Mouse (Mus musculus): ENCODE measurements around the gene Runx1.

Gene Runx1

GRCm38 (mm10) chr16:92825908-92826650 is at the start of gene Runx1:
Runx1 (minus strand) TSS chr16:92826149.
- in situ Hi-C loops (cut with MboI, MseI) = loop anchor here (5.0 to 10.0 kb wide), 2 partner anchors 36 to 131 kb away; no protein-coding TSS in a partner anchor

GRCm38 (mm10) chr16:92874015-92874414 is 48.1 kb upstream of the Runx1 start:
- in situ Hi-C loops (cut with MboI, MseI) = no loop called here

GRCm38 (mm10) chr16:92871728-92872127 is 45.8 kb upstream of the Runx1 start:
- in situ Hi-C loops (cut with MboI, MseI) = no loop called here

GRCm38 (mm10) chr16:92868550-92868949 is 42.6 kb upstream of the Runx1 start:
- in situ Hi-C loops (cut with MboI, MseI) = loop anchor here (5.0 kb wide), 1 partner anchor 171 kb away; no protein-coding TSS in a partner anchor

- in situ Hi-C loops (cut with MboI, MseI) = loop anchor here (5.0 kb wide), 1 partner anchor 170 kb away; no protein-coding TSS in a partner anchor
These were observed 41.4 kb upstream of the Runx1 start for GRCm38 (mm10) chr16:92867261-92867935.

- in situ Hi-C loops (cut with MboI, MseI) = loop anchor here (5.0 kb wide), 1 partner anchor 168 kb away; no protein-coding TSS in a partner anchor
These were observed 39.4 kb upstream of the Runx1 start for GRCm38 (mm10) chr16:92865314-92865713.

- in situ Hi-C loops (cut with MboI, MseI) = loop anchor here (5.0 kb wide), 1 partner anchor 37 kb away; the partner anchor contains the start of gene Runx1
These were observed 38.2 kb upstream of the Runx1 start for GRCm38 (mm10) chr16:92864191-92864590.

- in situ Hi-C loops (cut with MboI, MseI) = loop anchor here (5.0 kb wide), 1 partner anchor 36 kb away; the partner anchor contains the start of gene Runx1
These were observed 37.2 kb upstream of the Runx1 start for GRCm38 (mm10) chr16:92863179-92863578.

- in situ Hi-C loops (cut with MboI, MseI) = loop anchor here (5.0 kb wide), 1 partner anchor 35 kb away; the partner anchor contains the start of gene Runx1
These were observed 36.5 kb upstream of the Runx1 start for GRCm38 (mm10) chr16:92862430-92862829.

GRCm38 (mm10) chr16:92861571-92861970 is 35.6 kb upstream of the Runx1 start:
- in situ Hi-C loops (cut with MboI, MseI) = loop anchor here (5.0 kb wide), 1 partner anchor 34 kb away; the partner anchor contains the start of gene Runx1

GRCm38 (mm10) chr16:92860649-92861048 is 34.7 kb upstream of the Runx1 start:
- in situ Hi-C loops (cut with MboI, MseI) = loop anchor here (5.0 kb wide), 1 partner anchor 33 kb away; the partner anchor contains the start of gene Runx1

- in situ Hi-C loops (cut with MboI, MseI) = loop anchor here (10.0 kb wide), 1 partner anchor 708 kb away; no protein-coding TSS in a partner anchor
These were observed 30.8 kb upstream of the Runx1 start for GRCm38 (mm10) chr16:92856779-92857178.

GRCm38 (mm10) chr16:92852276-92852675 is 26.3 kb upstream of the Runx1 start:
- in situ Hi-C loops (cut with MboI, MseI) = loop anchor here (10.0 kb wide), 1 partner anchor 713 kb away; no protein-coding TSS in a partner anchor

- in situ Hi-C loops (cut with MboI, MseI) = loop anchor here (10.0 kb wide), 1 partner anchor 714 kb away; no protein-coding TSS in a partner anchor
These were observed 24.5 kb upstream of the Runx1 start for GRCm38 (mm10) chr16:92850416-92850815.

- in situ Hi-C loops (cut with MboI, MseI) = no loop called here
These were observed 21.9 kb upstream of the Runx1 start for GRCm38 (mm10) chr16:92847762-92848300.

GRCm38 (mm10) chr16:92845244-92846225 is 19.6 kb upstream of the Runx1 start:
- in situ Hi-C loops (cut with MboI, MseI) = no loop called here

- in situ Hi-C loops (cut with MboI, MseI) = no loop called here
These were observed 12.8 kb upstream of the Runx1 start for GRCm38 (mm10) chr16:92838709-92839108.

GRCm38 (mm10) chr16:92831341-92831740 is 5.4 kb upstream of the Runx1 start:
- in situ Hi-C loops (cut with MboI, MseI) = no loop called here

GRCm38 (mm10) chr16:92830479-92830878 is 4.5 kb upstream of the Runx1 start:
- in situ Hi-C loops (cut with MboI, MseI) = no loop called here

- in situ Hi-C loops (cut with MboI, MseI) = loop anchor here (5.0 to 10.0 kb wide), 2 partner anchors 34 to 134 kb away; no protein-coding TSS in a partner anchor
These were observed 2.4 kb upstream of the Runx1 start for GRCm38 (mm10) chr16:92828308-92828862.

Measured in T-helper 2 cell (primary cell).